Mouse (Mus musculus): Measurements from ENCODE around the gene Tle6.

Tle6 gene

GRCm38 (mm10) chr10:81600738-81601203 lies at the start of gene Tle6:
Tle6 (minus strand) TSS chr10:81601073.
- DNase-seq (ENCODE audit: low spot score in 2 of 2), result peak; percentile 90 to 93

DNA sequence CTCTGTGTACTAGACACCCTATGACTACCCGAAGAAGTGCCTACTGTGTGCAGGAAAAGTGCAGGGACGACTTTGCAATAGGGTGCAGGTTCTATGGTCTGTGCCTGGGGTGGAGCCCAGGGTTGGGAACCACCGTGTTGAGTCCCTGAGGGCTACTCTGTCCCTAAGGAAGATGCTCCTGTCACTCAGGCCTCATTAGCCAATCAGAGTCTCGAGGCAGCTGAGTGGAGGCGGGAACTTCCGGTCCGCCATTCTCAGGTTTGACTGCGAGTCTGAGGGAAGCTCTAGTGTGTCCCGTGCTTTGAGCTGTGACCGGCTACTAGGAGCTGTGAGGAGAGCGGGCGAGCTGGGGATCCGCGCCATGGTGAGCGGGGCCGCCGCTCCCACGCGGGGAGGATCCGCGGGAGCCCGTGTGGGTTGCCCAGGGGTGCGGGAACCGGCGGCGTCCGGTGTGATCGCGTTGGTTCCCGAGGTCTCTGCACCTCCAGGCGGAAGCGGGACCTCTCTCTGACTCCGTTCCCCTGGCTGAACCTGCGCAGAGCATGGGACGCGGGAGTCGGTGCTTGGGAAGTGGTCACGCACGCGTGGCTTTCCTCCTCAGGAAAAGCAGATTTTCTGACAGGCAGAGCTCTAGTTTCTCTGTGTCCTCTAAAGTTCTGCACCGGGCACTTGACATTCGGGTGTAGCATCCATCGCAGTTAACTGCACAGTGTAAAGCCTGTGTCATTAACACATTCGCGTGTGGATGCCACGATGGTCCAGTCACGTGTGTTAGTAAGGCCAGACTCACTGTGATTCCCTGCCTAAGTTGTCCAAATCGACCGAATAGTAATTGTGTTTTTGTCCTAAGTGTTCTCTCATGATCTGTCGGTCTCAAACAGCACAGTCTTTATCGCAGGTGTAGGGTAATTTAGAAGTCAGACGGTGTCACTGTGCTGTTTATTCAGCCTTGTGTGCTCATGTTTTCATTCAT lies 48.2 kb upstream of the Tle6 start, which contains the start of gene Gm10778:
TSS of gene Gm10778 (plus strand) at position 257 of the 973 bp plus-strand sequence.
- peak; percentile 74 to 85 for DNase-seq (ENCODE audit: low spot score in 2 of 2)

GRCm38 (mm10) chr10:81646015-81646555 lies 45.2 kb upstream of the Tle6 start:
- DNase-seq (ENCODE audit: low spot score in 2 of 2), result peak; percentile 9

DNA sequence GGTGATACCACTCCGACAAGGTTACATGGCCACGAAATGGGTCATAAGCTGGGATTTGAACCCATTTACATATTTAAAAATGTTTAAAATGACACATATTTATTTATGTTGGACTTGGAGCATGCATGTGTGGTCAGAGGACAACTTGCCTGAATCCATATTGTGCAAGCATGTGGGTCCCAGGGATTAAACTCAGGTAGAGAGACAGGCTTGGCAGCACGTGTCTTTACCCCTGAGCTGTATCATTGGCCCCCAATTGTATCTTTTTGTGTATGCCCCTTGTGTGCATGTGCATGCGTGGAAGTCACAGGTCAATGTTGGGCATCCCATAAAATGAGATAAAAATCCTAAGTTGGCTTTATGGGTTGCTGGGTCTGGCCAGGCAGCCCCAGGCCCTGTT lies 44.5 kb upstream of the Tle6 start:
- peak in 1 of 2 experiments; percentile 5 for DNase-seq (ENCODE audit: low spot score in 2 of 2)

DNA sequence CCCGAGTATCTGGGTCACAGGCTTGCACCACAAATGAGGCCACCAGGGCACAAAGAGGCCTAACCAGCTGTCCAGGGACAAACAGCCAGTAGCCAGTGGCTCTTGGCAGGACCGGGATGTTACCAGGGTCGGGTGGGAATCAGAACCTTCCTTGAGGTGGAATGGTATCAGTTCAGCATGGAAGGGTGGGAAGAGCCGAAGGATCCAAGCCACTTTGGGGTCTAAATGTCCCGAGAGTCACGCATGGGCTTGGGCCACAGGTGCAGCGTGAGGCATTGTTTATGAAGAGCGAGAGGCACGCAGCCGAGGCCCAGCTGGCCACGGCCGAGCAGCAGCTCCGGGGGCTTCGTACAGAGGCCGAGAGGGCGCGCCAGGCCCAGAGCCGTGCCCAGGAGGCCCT lies 43.8 kb upstream of the Tle6 start:
- DNase-seq (ENCODE audit: low spot score in 2 of 2), result peak; percentile 14 to 26

GRCm38 (mm10) chr10:81644162-81644561 lies 43.3 kb upstream of the Tle6 start:
- no peak for DNase-seq (ENCODE audit: low spot score in 2 of 2)

DNA sequence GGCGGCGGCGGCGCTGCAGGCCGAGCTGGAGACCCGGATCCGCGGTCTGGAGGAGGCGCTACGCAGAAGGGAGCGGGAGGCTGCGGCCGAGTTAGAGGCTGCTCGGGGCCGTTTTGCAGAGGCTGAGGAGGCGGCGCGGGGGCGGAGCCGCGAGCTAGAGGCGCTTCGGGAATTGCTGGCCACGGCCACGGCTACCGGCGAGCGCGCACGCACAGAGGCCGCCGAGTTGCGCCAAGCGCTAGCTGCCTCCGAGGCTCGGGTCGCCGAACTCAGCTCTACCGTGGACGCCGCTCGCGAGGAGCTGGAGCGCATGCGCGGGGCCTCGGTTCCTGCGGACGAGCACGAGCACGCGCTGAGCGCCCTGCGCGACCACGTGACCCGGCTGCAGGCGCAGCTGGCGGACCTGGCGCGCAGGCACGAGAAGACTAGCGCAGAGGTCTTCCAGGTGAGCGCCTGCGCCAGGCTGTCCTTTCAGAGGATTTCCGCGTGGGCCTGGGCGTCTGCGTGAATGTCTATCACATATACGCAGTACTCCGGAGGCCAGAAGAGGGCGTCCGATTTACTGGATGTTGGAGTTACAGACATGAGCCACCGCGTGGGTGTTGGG lies 42.7 kb upstream of the Tle6 start:
- peak; percentile 92 to 96 for DNase-seq (ENCODE audit: low spot score in 2 of 2)

DNA sequence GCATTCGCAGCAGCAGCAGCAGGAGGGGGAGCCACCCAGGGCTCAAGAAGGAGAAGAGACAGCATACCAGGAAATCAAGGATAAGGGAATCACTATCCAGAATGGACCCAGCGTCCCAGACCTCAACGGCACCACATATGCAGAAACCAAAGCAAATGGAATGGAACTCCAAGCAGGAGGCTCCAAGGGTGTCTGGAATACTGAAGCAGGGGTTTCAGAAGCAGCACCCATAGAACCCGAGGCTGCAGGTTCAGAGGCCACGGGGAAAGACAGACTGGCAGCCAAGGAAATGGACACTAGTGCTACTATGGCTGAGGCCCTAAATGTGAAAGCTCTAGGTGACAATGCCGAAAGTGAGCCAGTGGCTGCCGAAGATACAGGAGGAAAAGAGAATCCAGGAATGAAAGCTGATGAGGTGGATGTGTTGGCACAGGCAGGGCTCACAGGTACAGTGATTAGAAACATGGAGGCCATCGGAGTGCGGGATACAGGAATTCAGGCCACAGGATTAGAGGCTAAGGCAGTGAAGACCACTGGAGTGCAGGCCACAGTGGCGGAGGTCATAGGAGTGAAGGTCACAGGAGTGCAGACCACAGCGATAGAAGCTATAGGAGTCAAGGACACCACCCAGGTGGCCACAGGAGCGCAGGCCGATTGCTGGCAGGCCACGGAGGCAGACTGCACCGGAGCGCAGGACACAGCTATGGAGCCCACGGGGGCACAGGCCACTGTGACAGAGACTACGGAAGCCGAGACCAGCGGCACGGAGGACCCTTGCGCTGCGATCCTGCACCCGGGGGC lies 42.0 kb upstream of the Tle6 start:
- DNase-seq (ENCODE audit: low spot score in 2 of 2), result no peak

DNA sequence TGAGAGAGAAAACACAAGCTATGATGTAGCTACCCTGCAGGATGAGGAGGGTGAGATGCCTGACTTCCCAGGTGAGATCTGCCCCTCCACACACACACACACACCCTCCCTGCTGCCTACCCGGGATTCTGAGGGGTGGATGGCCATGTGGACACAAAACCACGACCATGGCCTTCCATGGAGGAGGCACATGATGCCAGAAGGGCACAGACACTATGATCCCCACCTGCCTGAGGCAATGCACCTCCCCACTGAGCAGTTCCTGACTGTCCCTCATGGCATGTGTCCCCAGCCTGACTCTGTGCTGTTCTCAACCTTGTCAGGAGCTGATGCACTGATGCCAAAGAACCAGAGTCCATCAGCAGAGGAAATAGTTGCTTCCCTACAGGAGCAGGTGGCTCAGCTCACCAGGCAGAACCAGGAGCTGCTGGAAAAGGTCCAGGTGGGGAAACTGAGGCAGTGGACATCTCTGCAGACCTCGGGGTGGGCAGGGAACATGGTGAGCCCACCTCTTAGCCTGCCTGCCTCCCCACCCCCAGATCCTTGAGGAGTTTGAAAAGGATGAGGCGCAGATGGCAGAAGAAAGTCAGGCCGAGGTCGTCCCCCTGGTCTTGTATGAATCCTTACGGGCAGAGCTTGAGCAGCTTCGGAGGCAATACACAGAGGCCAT lies 41.2 kb upstream of the Tle6 start:
- DNase-seq (ENCODE audit: low spot score in 2 of 2), result peak; percentile 21 to 26

GRCm38 (mm10) chr10:81641566-81641965 lies 40.7 kb upstream of the Tle6 start:
- peak; percentile 4 to 8 for DNase-seq (ENCODE audit: low spot score in 2 of 2)

DNA sequence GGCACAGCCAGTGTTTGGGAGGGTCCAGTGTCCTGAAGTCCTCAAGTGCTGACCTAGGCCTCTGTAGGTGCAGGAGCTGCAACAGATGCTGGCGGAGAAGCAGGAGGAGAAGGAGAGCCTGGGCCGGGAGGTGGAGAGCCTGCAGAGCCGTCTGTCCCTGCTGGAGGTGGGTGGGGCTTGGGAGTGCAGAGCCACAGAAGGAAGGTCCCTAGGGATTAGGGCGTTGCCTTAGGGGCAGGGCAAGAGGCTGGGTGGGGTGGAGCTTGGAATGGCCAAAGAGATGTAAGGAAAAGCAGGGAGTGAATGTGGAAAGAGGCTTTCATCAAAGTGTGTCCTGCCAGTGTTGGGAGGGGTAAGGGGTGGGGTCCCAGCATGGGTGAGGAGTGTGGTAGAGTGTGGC lies 40.0 kb upstream of the Tle6 start:
- peak; percentile 8 to 10 for DNase-seq (ENCODE audit: low spot score in 2 of 2)

DNA sequence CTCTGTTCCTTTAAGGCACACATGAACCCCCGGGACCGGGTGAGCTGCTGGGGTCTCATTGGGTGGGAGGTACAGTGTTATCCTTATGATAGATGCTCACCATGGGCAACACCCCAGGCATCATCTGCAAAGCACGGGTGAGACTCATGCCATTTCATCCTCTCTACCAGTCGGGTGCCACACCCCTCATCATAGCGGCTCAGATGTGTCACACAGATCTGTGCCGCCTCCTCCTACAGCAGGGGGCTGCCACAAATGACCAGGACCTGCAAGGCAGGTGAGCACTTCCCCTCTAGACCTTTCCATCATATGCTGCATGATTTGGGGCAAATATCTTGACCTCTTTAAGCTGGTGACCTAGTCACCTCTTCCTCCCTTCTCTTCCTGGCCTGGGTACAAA lies 37.2 kb upstream of the Tle6 start:
- peak in 1 of 2 experiments; percentile 17 for DNase-seq (ENCODE audit: low spot score in 2 of 2)

DNA sequence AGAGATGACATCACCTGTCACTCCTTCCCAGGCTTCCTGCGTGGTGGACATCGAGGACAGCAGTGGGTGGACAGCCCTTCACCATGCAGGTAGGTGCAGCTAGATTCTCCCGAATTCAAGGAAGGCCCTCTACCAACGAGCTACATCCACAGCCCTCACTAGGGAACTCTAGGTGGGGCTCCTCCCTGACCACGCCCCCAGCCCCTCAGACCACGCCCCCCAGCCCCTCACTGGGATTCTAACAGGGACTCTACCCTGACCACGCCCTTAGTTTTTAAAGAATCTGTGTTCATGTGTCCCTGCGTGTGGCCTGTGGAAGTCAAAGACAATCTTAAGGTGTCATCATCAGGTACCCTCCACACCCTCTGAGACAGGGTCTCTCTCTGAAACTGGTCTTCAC lies 35.5 kb upstream of the Tle6 start:
- DNase-seq (ENCODE audit: low spot score in 2 of 2), result no peak

- peak; percentile 83 to 84 for DNase-seq (ENCODE audit: low spot score in 2 of 2)
These were observed 32.6 kb upstream of the Tle6 start for GRCm38 (mm10) chr10:81633253-81634099.

- DNase-seq (ENCODE audit: low spot score in 2 of 2), result no peak
These were observed 27.5 kb upstream of the Tle6 start, which contains the start of gene Ankrd24 for GRCm38 (mm10) chr10:81628390-81628789. Ankrd24 (plus strand) TSS chr10:81628540.

GRCm38 (mm10) chr10:81627836-81628220 lies 27.0 kb upstream of the Tle6 start:
- DNase-seq (ENCODE audit: low spot score in 2 of 2), result no peak

DNA sequence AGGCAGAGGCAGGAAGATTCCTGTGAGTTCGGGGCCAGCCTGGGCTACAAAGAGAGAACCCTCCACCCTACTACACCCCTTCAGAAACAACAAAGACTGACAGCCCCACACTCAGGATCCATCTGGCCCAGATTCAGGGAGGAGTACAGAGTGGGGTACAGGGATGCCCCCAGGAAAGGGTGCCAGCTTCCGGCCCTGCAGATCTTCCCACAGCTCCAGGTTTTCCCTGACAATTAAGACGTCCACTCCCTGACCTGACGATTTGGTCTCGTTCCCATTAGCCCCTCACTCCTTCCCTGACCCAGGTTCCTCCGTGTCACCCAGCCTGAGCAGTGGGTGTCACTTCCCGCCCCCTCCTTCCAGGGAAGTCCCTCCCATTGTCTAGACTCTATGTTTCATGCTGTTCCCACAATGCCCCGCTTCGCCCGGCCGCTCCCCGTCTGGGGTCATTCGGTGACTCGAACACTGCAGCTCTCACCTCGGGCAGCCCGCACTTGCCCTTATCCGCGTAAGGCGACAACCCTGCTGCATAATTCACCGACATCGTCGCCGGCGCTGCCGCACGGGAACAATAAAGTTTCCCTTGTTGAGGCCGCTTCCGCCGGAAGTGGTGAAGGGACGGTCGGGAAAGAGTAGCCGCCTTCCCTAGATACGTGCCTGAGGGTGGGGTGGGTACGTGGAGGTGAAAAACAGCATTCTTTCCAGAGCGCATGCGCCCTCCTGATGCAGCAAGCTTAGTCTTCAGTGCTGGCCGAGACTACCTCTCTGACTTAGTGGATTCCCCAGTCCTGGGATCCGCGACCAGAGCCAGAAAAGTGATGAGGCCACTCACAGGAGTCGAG lies 26.3 kb upstream of the Tle6 start, which contains the start of gene Sirt6:
TSS of gene Sirt6 (minus strand) at position 804 of the 842 bp plus-strand sequence.
- peak; percentile 89 to 91 for DNase-seq (ENCODE audit: low spot score in 2 of 2)

- DNase-seq (ENCODE audit: low spot score in 2 of 2), result no peak
These were observed 25.5 kb upstream of the Tle6 start for GRCm38 (mm10) chr10:81626101-81626993.

All from frontal cortex, postnatal 10 days (tissue).